Mouse (Mus musculus): ENCODE data around the gene Krt81.

Krt81 gene

GRCm38 (mm10) chr15:101463651-101464050, at the start of gene Krt81:
TSS of gene Krt81 (minus strand) at chr15:101463751.
- DNase-seq (ENCODE audit: low spot score), result no peak

- DNase-seq (ENCODE audit: low spot score), result no peak
These were observed 44.7 kb upstream of the Krt81 start for GRCm38 (mm10) chr15:101508247-101508646.

GRCm38 (mm10) chr15:101506896-101507758, 43.6 kb upstream of the Krt81 start:
- no peak for DNase-seq (ENCODE audit: low spot score)

GRCm38 (mm10) chr15:101497181-101497580, 33.6 kb upstream of the Krt81 start:
- peak; percentile 63 for DNase-seq (ENCODE audit: low spot score)

GRCm38 (mm10) chr15:101495266-101495665, 31.7 kb upstream of the Krt81 start:
- DNase-seq (ENCODE audit: low spot score), result no peak

GRCm38 (mm10) chr15:101494203-101494602, 30.7 kb upstream of the Krt81 start:
- no peak for DNase-seq (ENCODE audit: low spot score)

GRCm38 (mm10) chr15:101493713-101494112, 30.2 kb upstream of the Krt81 start:
- no peak for DNase-seq (ENCODE audit: low spot score)

- DNase-seq (ENCODE audit: low spot score), result no peak
These were observed 29.2 kb upstream of the Krt81 start for GRCm38 (mm10) chr15:101492718-101493117.

GRCm38 (mm10) chr15:101491431-101491830, 27.9 kb upstream of the Krt81 start, which contains the start of gene Krt83:
TSS of gene Krt83 (minus strand) at chr15:101491512.
- DNase-seq (ENCODE audit: low spot score), result no peak

GRCm38 (mm10) chr15:101485911-101486635, 22.5 kb upstream of the Krt81 start:
- DNase-seq (ENCODE audit: low spot score), result no peak

- DNase-seq (ENCODE audit: low spot score), result no peak
These were observed 21.4 kb upstream of the Krt81 start for GRCm38 (mm10) chr15:101484939-101485338.

- no peak for DNase-seq (ENCODE audit: low spot score)
These were observed 20.1 kb upstream of the Krt81 start for GRCm38 (mm10) chr15:101483646-101484045.

GRCm38 (mm10) chr15:101482056-101482455, 18.5 kb upstream of the Krt81 start:
- DNase-seq (ENCODE audit: low spot score), result peak; percentile 33

- DNase-seq (ENCODE audit: low spot score), result peak; percentile 33
These were observed 16.1 kb upstream of the Krt81 start for GRCm38 (mm10) chr15:101479666-101480060.

- DNase-seq (ENCODE audit: low spot score), result peak; percentile 70
These were observed 15.6 kb upstream of the Krt81 start for GRCm38 (mm10) chr15:101479007-101479665.

GRCm38 (mm10) chr15:101472952-101473528, 9.5 kb upstream of the Krt81 start, which contains the start of gene Krt86:
TSS of gene Krt86 (plus strand) at chr15:101473478.
- peak; percentile 66 for DNase-seq (ENCODE audit: low spot score)

GRCm38 (mm10) chr15:101469093-101469492, 5.5 kb upstream of the Krt81 start:
- no peak for DNase-seq (ENCODE audit: low spot score)

- peak; percentile 47 for DNase-seq (ENCODE audit: low spot score)
These were observed 4.3 kb downstream of the Krt81 start for GRCm38 (mm10) chr15:101459283-101459682.

- peak; percentile 47 for DNase-seq (ENCODE audit: low spot score)
These were observed 5.1 kb downstream of the Krt81 start for GRCm38 (mm10) chr15:101458361-101458930.

GRCm38 (mm10) chr15:101455891-101456290, 7.7 kb downstream of the Krt81 start:
- DNase-seq (ENCODE audit: low spot score), result no peak

GRCm38 (mm10) chr15:101455292-101455691, 8.3 kb downstream of the Krt81 start:
- no peak for DNase-seq (ENCODE audit: low spot score)

- no peak for DNase-seq (ENCODE audit: low spot score)
These were observed 8.8 kb downstream of the Krt81 start for GRCm38 (mm10) chr15:101454774-101455173.

Measured in retina, embryonic 14.5 days (tissue).